Mouse (Mus musculus) retina, embryonic 14.5 days (tissue): ENCODE measurements around the gene Shtn1.

ENCODE experiments used
- DNase-seq: peaks from one replicate; pipeline ENCODE4 v3.0.0-alpha.2; 2015; ENCODE audit warnings: low spot score

Gene Shtn1

GRCm38 (mm10) chr19:59075472-59076101, at the start of gene Shtn1:
Gene Shtn1 (minus strand): TSS chr19:59076100.
- DNase-seq: peak; percentile 50

GRCm38 (mm10) chr19:59114152-59114551, 38.3 kb upstream of the Shtn1 start:
- DNase-seq: no peak

- DNase-seq: no peak
Measured at GRCm38 (mm10) chr19:59109937-59110336, 34.0 kb upstream of the Shtn1 start.

GRCm38 (mm10) chr19:59098315-59098714, 22.4 kb upstream of the Shtn1 start:
- DNase-seq: no peak

GRCm38 (mm10) chr19:59092295-59092694, 16.4 kb upstream of the Shtn1 start:
- no peak for DNase-seq

GRCm38 (mm10) chr19:59090337-59090736, 14.4 kb upstream of the Shtn1 start:
- DNase-seq: no peak

GRCm38 (mm10) chr19:59084296-59084695, 8.4 kb upstream of the Shtn1 start:
- no peak for DNase-seq

GRCm38 (mm10) chr19:59076131-59076530, 231 bp upstream of the Shtn1 start:
- DNase-seq: no peak

- peak; percentile 28 for DNase-seq
Measured at GRCm38 (mm10) chr19:59074841-59075471, 944 bp downstream of the Shtn1 start.

GRCm38 (mm10) chr19:59074381-59074780, 1.5 kb downstream of the Shtn1 start:
- DNase-seq: no peak

- no peak for DNase-seq
Measured at GRCm38 (mm10) chr19:59073006-59073405, 2.9 kb downstream of the Shtn1 start.

GRCm38 (mm10) chr19:59071979-59072378, 3.9 kb downstream of the Shtn1 start:
- no peak for DNase-seq

GRCm38 (mm10) chr19:59071396-59071795, 4.5 kb downstream of the Shtn1 start:
- no peak for DNase-seq

- DNase-seq: no peak
Measured at GRCm38 (mm10) chr19:59067652-59068051, 8.2 kb downstream of the Shtn1 start.

- DNase-seq: no peak
Measured at GRCm38 (mm10) chr19:59066670-59067069, 9.2 kb downstream of the Shtn1 start.

- DNase-seq: no peak
Measured at GRCm38 (mm10) chr19:59066115-59066514, 9.8 kb downstream of the Shtn1 start.

- no peak for DNase-seq
Measured at GRCm38 (mm10) chr19:59064616-59065015, 11.3 kb downstream of the Shtn1 start.

- no peak for DNase-seq
Measured at GRCm38 (mm10) chr19:59063568-59063967, 12.3 kb downstream of the Shtn1 start.

GRCm38 (mm10) chr19:59058105-59058504, 17.8 kb downstream of the Shtn1 start:
- DNase-seq: no peak

GRCm38 (mm10) chr19:59057366-59057765, 18.5 kb downstream of the Shtn1 start:
- DNase-seq: no peak

- no peak for DNase-seq
Measured at GRCm38 (mm10) chr19:59054632-59054951, 21.3 kb downstream of the Shtn1 start.

GRCm38 (mm10) chr19:59053931-59054631, 21.8 kb downstream of the Shtn1 start:
- DNase-seq: peak; percentile 14

GRCm38 (mm10) chr19:59052783-59053490, 23.0 kb downstream of the Shtn1 start:
- no peak for DNase-seq
